Mouse (Mus musculus) kidney, adult 2 months (tissue): ENCODE results near the gene Ablim1.

Experiments used
- CTCF ChIP-seq: fragments of 200-500 bp; conservative IDR thresholded peaks from 2 replicates; pipeline ENCODE4 v1.5.1; 2011; ENCODE audit warnings: low read depth, mild to moderate bottlenecking, control low read depth, low read length, moderate library complexity, mixed read lengths; ENCODE audit not compliant: insufficient read depth, insufficient read length
- POLR2A ChIP-seq: fragments of 200-500 bp; IDR thresholded peaks from one replicate; pipeline ENCODE4 v1.6.1; 2011; ENCODE audit warnings: low read depth, low read length, control low read depth

DNA sequence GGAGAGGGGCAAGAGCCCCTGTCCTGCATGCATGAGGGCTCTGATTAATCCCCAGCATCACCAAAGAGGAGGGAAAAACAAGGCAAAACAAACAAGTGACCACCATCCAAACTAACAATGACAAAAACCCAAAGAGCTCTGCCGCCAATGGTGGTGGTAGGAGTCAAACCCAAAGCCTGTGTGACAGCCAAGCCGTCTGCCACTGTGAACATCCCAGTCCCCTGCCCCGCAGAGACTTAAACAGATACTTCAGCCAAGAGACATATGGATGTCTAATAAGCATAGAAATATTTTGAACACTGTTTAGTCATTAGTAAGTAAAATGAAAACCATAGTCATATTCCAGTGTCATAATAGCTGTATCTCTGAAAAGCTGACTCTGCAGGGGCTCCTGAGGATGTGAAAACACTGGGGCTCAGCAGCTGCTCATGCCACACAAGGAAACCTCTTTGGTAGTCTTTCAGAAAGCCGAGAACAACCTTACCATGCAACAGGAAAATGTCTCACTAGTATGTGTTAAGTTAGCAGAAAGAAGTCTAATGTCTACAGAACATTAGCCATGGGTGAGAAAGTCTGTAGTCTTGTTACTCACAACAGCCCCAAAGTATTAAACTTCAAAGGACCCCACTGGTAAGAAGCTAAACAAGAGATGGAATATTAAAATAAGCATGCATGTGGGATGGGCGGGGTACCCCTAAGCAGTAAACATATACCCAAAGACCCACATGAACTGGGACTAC lies 221.6 kb downstream of the Ablim1 start:
- TF ChIP-seq CTCF (no peak), POLR2A (no peak)
